Mouse (Mus musculus): ENCODE measurements around the gene Nell2.

Nell2 gene

DNA sequence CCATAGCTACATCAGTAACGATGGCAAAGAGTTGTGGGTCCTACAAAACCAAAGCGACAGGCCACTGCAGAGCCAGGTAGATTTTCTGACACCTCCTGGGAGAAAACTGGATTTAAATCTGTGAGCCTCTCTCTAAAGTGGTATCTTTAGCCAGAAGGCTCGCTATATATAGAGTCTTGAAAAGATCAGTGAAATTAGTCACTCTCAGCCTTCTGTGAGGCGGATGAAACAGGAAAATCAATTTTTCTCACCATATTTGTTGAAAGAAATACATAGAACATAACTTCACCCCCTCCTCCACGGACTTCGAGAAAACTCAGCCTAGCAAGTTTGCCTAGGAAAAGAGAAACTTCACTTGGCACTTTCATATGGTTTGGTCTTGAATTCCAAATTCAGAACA lies 54.4 kb downstream of the Nell2 start:
- DNase-seq (ENCODE audit: low spot score): no peak

DNA sequence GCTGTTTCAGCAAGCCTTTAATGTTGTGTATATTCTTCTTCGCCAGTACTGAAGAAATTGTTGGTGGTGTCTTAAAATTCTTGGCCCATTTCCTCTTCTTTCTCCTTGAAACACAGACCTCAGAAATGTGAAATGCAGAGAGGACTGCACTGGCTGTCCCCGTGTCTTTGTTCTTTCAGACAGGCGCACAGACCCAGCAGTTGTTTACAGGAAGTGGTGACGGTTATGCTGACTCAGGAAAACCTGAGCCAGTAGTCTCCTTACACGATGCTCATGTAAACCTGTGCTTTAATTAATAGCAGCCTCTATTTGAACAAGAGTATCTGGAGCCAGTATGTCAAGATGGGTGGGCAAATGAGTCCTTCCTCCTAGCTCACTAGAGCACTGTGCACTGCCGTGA lies 61.2 kb downstream of the Nell2 start:
- no peak for DNase-seq (ENCODE audit: low spot score)

DNA sequence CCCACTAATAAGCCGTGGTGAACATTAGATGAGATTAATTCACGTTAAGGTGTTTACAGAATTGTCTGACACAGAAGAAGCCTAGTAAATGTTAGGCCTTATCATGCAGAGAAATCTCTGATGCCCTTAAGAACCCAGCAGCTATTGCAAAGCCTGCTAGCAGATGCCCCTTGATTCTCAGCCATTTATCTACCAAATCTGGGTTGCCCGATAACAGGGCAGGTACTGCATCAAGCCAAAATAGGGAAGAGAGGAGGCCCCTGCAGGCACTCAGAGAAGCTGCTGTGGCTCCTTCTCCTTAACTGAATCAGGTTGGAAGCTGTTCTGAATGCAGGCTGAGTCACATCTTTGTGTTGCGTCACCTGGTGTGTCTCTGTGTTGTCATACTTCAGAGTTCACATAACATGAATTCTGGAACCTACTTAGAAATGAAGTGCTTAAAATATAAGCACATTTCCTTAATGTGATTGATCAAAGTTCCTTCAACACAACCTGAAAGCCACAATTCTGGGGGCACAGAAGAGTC lies 68.3 kb downstream of the Nell2 start:
- no peak for DNase-seq (ENCODE audit: low spot score)

DNA sequence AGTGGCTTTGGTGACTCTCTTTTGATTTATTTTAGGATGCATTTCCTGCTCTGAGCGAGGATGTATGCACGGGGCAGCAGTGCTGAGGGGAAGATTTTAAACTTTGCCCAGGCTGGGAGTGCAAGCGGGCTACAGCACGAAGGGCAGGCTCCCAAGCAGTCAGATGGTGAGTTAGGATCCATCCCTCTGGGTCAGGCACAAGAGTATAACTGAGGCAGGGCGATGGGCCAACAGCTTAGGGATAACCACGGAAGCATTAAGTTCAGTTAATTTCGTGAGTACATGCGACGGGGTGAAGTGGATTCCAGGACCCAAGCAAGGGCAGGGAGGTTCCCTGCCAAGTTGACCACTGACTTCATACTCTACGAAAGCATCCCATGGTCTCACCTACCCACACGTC lies 83.8 kb downstream of the Nell2 start:
- DNase-seq (ENCODE audit: low spot score): no peak

DNA sequence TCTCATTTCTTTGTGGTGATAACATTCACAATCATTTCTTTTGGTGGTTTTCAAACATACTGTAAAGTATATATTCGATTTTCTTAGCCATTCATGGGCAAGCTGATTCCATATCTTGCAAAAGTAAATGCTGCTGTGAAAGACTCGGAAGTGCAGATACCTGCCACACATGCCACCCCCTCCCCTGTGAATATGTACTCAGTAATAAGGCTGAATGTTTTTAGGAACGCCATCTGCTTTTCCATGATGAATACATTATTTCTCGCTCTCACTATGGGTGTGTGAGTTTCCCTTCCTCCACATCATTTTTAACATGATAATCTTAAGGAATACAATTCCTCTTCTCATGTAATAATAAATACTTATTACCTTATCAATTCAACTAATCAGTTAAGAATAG lies 90.6 kb downstream of the Nell2 start:
- DNase-seq (ENCODE audit: low spot score): no peak

DNA sequence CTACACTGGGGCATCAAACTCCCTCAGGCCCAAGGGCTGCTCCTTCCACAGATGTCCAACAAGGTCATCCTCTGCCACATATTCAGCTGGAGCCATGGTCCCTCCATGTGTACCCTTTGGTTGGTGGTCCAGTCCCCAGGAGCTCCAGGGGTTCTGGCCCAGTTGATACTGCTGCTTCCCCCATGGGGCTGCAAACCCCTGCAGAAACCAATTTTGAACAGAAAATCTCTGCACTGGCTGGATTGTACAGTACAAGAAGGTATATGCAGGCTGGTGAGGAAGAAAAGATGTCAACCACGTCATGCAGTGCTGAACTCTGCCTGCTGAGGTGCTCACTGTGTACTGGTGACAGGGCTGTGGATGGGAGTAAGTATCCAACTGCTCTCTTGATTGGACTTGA lies 92.1 kb downstream of the Nell2 start:
- no peak for DNase-seq (ENCODE audit: low spot score)

DNA sequence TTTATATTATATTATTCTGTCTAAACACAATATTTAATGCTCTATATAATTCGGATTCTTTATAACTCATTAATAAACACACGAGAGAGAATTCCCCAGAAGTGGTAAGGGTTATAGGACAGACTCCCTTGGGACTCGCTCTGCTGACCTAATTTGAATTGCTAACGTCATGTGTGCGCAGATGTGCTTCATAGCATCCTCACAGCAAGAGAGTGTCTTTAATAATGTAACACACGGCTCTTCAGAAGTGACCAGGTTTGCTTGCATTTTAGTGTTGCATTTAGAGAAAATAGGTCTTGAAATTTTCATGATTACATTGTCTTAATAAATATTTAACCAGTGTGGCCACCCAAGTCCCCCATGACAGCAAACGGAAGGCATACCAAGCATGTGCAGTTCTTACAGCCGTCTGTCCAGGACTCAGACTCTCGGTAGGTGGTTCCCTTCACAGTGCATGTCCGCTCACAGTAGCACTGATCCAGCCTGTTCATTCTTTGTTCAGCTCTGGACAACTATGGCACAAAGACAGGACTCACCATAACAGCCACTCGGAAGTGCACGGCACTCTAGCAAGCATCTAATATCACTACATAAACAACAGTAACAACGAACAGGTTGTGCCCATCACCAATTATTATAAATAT lies 97.1 kb downstream of the Nell2 start:
- no peak for DNase-seq (ENCODE audit: low spot score)

DNA sequence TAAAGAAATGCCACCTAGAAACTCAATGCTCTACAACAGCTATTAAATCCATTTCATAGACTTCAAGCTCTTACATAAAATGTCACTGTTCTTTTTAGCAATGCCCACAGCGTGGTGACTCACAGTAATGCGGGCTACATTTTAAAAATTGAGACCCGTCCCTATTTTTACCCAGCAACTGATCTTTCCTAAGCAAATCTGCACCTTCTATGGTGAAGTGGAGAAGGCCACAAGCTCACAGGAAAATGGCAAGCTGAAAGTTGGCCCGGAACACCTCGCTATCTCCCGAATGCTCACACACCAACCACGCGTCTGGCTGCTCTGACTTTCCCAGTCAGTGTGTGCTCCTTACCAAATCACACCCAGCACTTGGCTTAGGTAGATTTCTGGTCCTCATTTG lies 98.4 kb downstream of the Nell2 start:
- no peak for DNase-seq (ENCODE audit: low spot score)

DNA sequence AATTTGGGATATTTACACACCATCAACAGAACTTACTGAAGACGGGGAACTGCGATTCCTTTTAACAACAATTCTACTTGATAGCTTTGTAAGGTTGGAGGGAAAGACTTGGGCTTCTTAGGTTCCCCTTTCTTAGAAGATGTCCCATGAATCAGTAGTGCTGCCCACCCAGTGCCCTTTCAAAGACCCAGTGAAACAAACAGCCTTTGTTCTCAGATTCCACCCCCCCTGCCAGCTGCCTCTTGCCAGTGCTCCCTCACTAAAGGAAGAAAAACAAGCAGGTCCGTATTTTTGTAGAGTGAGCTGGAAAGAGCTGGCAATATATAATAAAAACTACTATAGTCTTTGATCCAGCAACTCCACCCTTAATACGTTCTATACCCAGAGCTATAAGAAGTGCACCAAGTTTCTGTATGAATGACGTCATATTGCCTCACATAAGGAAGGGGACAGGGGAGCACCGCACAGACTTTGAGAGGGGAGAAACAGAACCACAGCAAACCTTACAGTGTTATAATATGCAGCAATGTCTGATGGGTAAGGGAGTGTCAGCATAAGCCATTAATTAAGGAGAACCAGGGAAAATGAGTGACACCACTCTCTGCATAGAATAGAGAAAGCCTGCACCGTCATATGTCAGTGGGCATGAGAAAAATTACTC lies 100.2 kb downstream of the Nell2 start:
- no peak for DNase-seq (ENCODE audit: low spot score)

DNA sequence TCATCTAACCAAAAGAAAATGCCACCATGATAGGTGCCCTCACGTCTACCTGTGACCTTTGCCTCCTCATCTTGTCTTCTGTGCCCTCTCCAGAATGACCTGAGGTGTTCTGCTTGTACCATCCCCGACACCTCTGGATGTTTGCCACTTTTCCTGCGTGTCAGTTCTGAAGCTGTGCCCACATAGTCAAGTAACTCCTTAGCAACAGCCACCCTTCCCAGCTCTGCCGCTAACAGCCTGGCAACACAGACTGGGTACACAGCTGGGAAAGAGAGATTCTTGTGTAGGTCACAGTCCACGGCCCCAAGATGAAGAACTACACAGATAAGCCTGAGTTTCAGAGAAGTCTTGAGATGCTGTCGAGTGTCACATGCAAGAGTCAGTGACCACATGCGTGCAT lies 103.3 kb downstream of the Nell2 start:
- no peak for DNase-seq (ENCODE audit: low spot score)

DNA sequence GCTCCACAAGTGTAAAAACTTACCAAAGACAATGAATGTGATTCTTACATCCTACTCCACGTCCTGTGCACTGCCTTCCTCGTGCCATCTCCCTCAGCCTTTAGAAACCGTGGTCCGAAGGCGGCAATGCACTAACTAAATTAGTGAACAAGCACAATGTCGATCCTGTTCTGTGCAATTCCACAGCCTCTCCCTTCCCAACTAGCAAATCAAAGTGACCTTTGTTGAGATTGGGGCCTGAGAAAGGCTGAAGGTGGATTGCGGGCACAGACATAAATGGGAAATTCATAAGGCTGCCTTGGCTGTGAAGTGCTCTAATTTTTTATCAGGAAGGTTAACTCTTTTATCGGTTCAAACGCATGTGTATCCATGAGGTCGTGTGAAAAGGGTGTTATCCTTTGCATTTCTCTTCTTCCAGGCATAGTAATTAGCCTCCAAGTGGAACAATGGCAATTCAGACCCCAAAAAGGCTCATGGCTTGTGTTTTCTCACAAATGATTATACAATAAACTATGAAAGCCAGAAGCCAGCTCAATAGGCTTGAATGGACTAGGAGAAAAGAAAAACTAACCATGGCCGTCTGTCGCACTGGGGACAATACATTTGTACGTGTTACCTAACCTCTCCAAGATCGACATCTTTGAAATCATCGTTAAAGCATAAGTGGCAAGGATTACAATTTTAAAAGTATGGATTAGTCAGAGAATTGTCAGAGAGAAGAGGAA lies 106.0 kb downstream of the Nell2 start:
- DNase-seq (ENCODE audit: low spot score): no peak

DNA sequence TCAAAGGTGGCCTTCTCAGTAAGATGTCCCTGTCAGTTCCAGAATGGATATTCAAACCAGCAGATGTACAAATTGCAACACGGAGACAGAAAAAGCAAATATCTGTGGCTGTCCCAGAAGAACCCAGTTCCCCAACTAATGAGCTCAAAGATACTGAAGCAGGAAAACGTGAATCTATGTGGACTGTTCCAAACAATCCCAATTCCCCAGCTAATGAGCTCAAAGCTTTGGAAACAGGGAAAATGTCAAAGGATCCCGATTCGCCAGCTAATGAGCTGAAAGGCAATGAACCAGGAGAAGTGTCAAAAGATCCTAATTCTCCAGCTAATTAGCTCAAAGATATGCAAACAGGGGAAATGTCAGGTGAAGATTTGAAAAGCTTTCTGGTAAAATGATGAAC lies 109.7 kb downstream of the Nell2 start:
- no peak for DNase-seq (ENCODE audit: low spot score)

DNA sequence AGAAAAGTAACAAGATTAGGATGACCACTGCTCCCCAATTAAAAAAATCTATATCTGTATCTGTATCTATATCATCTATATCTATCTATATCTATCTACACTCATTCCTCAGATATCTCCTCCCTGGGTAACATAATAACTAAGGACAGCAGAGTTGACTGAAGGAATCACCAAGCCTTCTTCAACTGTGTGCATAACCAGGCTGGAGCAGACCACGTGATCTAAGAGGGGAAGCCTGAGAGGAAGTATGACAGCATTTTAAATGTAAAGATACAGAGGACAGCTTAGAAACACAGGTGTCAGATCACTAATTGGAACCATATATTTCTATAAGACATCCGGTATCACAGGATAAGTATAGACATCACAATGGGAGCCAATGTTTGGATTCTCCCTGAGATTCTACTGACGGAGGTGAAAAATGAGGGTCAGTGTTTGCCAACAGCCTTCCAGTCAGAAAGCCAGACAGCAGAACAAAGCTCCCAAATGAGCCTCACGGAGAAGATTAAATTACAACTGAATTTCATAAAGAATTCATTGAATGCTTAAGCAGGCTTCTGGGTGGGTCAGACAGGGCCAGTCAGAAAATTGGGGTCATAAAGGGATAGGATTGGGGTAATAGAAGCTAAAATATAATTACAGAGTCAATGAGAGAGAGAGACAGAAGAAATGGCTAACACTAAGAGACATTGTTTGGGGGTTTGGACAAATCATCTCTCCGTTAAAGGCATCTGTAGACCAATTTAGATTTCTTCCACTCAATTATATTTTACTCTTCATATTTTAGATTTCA lies 116.2 kb downstream of the Nell2 start:
- no peak for DNase-seq (ENCODE audit: low spot score)

DNA sequence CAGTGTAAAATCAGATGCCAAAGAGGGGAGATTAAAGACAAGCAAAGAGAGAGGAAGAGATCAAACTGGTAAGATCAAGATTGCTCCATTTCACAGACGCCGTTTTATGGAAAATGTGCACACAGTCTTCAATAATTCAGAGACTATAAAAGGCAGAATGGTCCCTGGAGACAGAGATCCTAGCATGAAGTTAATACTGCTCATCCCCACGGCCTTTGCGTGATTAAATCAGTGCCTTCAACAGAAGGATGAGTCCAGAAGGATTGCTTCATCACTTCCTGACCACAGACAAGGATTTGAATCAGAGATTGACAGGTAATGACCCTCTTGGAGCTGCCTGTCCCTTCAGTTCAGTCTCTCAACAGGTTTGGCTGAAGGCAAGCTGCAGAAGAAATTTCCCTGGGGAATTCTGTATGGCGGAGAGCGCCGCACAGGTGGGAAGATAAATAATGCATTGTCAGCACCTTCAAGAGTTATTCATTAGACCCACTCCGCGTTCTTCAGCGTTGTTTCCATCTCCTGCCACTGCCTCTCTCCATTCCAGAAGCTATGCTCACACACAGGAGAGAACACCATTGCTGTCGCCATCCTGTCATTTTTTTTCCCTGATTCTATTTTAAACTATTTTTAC lies 118.0 kb downstream of the Nell2 start:
- DNase-seq (ENCODE audit: low spot score): no peak

DNA sequence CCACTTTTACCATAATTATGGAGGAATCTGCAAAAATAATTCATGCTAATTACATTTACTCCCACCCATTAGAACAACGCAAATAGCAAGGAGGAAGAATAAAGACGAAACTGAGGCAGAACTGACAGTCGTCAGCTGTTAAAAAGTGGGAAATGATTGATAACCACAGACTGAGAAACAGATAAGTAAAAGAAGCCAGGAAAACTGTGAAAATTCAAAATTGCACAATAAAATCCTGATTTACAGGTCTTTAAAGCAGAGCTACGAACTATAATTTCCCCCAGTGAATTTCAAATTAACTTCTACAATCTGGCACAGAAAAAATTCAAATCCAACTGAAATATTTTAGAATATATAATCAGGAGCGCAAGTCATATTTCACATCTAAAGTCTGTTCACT lies 138.0 kb downstream of the Nell2 start:
- no peak for DNase-seq (ENCODE audit: low spot score)

DNA sequence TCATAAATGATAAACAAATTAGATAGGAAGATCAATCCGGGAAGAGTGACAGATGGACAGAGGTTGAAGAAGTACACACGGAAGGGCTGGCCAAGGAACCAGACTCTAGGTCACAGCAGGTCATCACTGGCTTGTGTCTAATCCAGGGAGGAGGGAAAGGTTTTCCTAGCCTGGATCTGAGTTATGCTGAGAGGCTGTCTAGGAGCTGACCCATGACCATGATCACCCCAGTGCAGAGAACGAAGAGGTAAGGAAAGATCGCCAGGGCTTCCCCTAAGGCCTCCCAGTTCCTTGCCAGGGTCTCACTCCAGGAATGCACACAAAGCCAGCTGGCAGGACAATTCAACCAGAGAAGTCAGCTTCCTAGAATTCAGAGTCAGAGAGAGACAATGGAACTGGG lies 139.4 kb downstream of the Nell2 start:
- no peak for DNase-seq (ENCODE audit: low spot score)

DNA sequence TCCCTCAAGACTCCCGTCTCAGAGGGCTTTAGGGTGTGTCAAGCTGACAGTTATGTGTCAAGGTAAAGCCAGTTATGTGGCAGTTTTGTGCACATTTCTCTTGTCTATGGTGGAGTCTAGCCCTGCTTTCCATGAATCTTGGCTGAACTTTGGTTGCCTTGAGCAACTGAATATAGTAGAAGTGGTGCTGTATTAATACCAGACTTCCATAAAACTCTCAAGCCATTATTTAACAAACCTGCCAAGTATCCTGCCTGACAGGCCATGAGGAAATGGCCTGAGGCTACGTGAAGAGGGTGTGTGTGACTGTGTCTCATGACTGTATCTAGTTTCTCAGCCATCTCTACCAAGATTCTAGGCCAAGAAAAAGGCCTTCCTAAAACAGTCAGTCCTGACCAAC lies 147.5 kb downstream of the Nell2 start:
- no peak for DNase-seq (ENCODE audit: low spot score)

DNA sequence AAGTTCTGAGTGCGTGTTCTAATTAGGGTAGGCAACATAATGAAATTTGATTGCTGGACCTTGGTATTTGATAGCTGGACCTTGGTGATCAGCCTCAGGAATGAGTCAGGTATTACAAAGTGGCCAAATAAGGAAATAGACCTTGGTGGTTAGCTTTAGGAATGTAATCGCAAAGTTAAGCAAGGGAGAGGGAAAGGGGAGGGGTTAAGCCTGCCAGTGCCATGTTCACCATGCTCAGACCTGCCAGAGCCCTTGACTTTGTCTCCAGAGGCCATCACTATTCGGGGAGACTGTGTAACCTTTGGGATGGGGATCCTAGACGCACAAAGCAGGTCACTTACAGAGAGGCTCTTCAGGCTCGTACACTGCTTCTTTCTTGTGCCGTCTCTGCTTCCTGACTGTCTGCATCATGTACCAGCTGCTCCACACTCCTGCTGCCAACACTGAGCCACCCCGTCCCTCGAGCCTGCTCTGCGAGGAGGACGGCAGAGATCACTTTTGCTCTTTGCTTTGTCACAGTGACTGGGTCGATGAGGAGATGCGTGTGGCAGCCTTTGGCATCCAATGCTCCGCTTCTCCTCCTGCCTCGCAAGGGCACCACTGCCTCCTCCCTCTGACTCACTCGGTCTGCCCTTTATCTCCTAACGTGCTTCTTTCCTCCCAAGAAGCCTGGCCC lies 157.5 kb downstream of the Nell2 start:
- no peak for DNase-seq (ENCODE audit: low spot score)

DNA sequence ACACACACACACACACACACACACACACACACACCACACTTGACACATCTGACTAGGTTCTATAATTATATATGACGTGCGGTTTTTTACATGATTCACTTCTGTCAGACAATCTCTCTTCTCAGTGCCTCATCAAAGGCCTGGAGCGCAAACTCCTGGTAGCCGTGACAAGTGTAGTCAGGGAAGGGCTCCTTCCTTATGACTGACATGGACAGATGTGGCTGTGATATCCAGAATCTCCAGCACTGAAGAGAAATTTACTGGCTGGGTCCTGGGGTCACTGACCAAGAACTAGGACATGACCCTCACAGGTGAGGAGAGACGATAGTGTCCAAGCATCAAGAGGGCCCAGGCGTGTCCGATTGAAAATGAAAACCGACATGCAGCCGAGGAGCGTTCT lies 160.2 kb downstream of the Nell2 start:
- no peak for DNase-seq (ENCODE audit: low spot score)

DNA sequence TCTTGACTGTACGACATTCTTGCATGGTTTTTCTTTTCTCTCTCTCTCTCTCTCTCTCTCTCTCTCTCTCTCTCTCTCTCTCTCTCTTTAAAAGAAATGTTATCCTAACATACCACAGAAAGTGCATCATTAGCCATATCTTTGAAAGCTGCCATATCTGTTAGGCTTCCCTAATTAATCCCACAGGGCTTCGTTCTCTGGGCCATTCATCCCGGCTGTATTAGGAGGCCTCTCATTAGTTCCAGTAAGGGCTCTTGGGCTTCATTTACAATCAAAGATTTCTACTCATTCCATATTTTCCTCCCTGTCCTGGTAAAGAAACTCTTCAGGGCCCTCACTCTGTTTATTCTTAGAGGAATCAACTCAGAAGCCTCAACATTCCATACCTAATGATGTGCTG lies 161.9 kb downstream of the Nell2 start:
- DNase-seq (ENCODE audit: low spot score): no peak

DNA sequence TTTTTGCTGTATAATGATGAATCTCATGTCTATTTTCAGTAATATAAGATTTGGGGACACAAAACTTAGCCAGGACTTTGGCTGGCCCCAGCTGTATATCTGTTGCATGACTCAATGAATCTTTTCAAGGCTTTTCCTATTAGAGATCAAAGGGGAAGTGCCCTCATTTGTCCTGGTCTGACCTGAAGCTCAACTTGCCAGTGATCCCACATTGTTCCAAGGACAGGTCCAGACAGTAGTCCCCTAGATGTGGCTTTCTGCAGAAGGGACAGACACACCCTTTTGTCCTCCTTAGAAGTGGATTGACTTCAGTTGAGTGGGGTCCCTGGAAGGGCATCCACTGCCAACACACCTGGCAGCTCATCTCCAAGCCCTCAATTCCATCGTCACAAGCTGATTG lies 173.6 kb downstream of the Nell2 start:
- DNase-seq (ENCODE audit: low spot score): no peak
